Mouse (Mus musculus): ENCODE measurements around the gene Zfp771. TPM values are rescaled to one million over a fixed set of nuclear protein-coding genes. Genes with fewer than 3 reads are reported as not detected.

The Zfp771 gene
- polyA plus RNA-seq, 1 experiment from 2014 or later = 44.6 TPM

- 86% methylated on average over 12 of the region's 12 CpGs for WGBS
Measured at GRCm38 (mm10) chr7:127212432-127213250, 31.4 kb upstream of the Zfp771 start.

GRCm38 (mm10) chr7:127213485-127213884, 30.6 kb upstream of the Zfp771 start:
- Histone ChIP-seq H3K4me3 (no peak overlapping the region), H3K9me3 (no peaks in the 10 kb centered on the region), H3K27me3 (ENCODE audit: insufficient read depth, poor library complexity, severe bottlenecking) (peaks cover 11% of the 10 kb centered on the region; the same call in 1 of the 2 replicates), H3K27ac (no peak overlapping the region), H3K4me1 (peaks cover 60% of the 10 kb centered on the region), H3K36me3 (no peaks in the 10 kb centered on the region)
- DNase-seq (ENCODE audit: low spot score) = no peak
- 37% methylated on average over 7 of the region's 7 CpGs for WGBS

More at GRCm38 (mm10) chr7:127212432-127213250, 31.4 kb upstream of the Zfp771 start:
- no peaks in the 10 kb centered on the region for H3K36me3 ChIP-seq
- no peak overlapping the region for H3K4me3 ChIP-seq
- no peak overlapping the region; the same call in 1 of the 2 replicates for H3K27ac ChIP-seq
- DNase-seq (ENCODE audit: low spot score) = no peak
- no peaks in the 10 kb centered on the region for H3K9me3 ChIP-seq
- peaks cover 51% of the 10 kb centered on the region for H3K4me1 ChIP-seq
- peaks cover 11% of the 10 kb centered on the region; the same call in 1 of the 2 replicates for H3K27me3 ChIP-seq (ENCODE audit: insufficient read depth, poor library complexity, severe bottlenecking)

GRCm38 (mm10) chr7:127213930-127214329, 30.1 kb upstream of the Zfp771 start:
- Histone ChIP-seq H3K27ac (peak overlapping the region; percentile 23; the same call in 1 of the 2 replicates), H3K27me3 (ENCODE audit: insufficient read depth, poor library complexity, severe bottlenecking) (peaks cover 11% of the 10 kb centered on the region; the same call in 1 of the 2 replicates), H3K9me3 (no peaks in the 10 kb centered on the region), H3K36me3 (no peaks in the 10 kb centered on the region), H3K4me3 (peak overlapping the region; percentile 44), H3K4me1 (peaks cover 60% of the 10 kb centered on the region)
- WGBS = 45% methylated on average over 12 of the region's 12 CpGs
- no peak for DNase-seq (ENCODE audit: low spot score)

- peak overlapping the region; percentile 44 for H3K4me3 ChIP-seq
- DNase-seq (ENCODE audit: low spot score) = no peak
- peaks cover 11% of the 10 kb centered on the region; the same call in 1 of the 2 replicates for H3K27me3 ChIP-seq (ENCODE audit: insufficient read depth, poor library complexity, severe bottlenecking)
- WGBS = 18% methylated on average over 21 of the region's 21 CpGs
- H3K27ac ChIP-seq = peak overlapping the region; percentile 23
- H3K36me3 ChIP-seq = no peaks in the 10 kb centered on the region
- H3K9me3 ChIP-seq = no peaks in the 10 kb centered on the region
- H3K4me1 ChIP-seq = peaks cover 55% of the 10 kb centered on the region
Measured at GRCm38 (mm10) chr7:127214521-127214920, 29.6 kb upstream of the Zfp771 start.

- peaks cover 11% of the 10 kb centered on the region; the same call in 1 of the 2 replicates for H3K27me3 ChIP-seq (ENCODE audit: insufficient read depth, poor library complexity, severe bottlenecking)
- H3K36me3 ChIP-seq = no peaks in the 10 kb centered on the region
- 19% methylated on average over 33 of the region's 33 CpGs for WGBS
- no peaks in the 10 kb centered on the region for H3K9me3 ChIP-seq
- peak overlapping the region; percentile 23 for H3K27ac ChIP-seq
- H3K4me3 ChIP-seq = peak overlapping the region; percentile 44
- H3K4me1 ChIP-seq = peaks cover 54% of the 10 kb centered on the region
- peak; percentile 86 for DNase-seq (ENCODE audit: low spot score)
Measured at GRCm38 (mm10) chr7:127214981-127215871, 28.8 kb upstream of the Zfp771 start.

GRCm38 (mm10) chr7:127216307-127216706, 27.8 kb upstream of the Zfp771 start:
- WGBS = 82% methylated on average over 5 of the region's 5 CpGs
- H3K9me3 ChIP-seq = no peaks in the 10 kb centered on the region
- DNase-seq (ENCODE audit: low spot score) = no peak
- H3K27ac ChIP-seq = peak overlapping the region; percentile 79; the same call in 1 of the 2 replicates
- peaks cover 52% of the 10 kb centered on the region for H3K4me1 ChIP-seq
- H3K36me3 ChIP-seq = no peaks in the 10 kb centered on the region
- H3K4me3 ChIP-seq = no peak overlapping the region
- H3K27me3 ChIP-seq (ENCODE audit: insufficient read depth, poor library complexity, severe bottlenecking) = peaks cover 11% of the 10 kb centered on the region; the same call in 1 of the 2 replicates

- Histone ChIP-seq H3K4me3 (peak overlapping the region; percentile 35), H3K4me1 (peaks cover 46% of the 10 kb centered on the region), H3K27ac (peak overlapping the region; percentile 79), H3K36me3 (no peaks in the 10 kb centered on the region), H3K9me3 (no peaks in the 10 kb centered on the region), H3K27me3 (ENCODE audit: insufficient read depth, poor library complexity, severe bottlenecking) (peaks cover 11% of the 10 kb centered on the region; the same call in 1 of the 2 replicates)
- no peak for DNase-seq (ENCODE audit: low spot score)
- 54% methylated on average over 6 of the region's 6 CpGs for WGBS
Measured at GRCm38 (mm10) chr7:127217475-127217874, 26.6 kb upstream of the Zfp771 start.

- Histone ChIP-seq H3K36me3 (no peaks in the 10 kb centered on the region), H3K9me3 (no peaks in the 10 kb centered on the region), H3K27me3 (ENCODE audit: insufficient read depth, poor library complexity, severe bottlenecking) (peaks cover 11% of the 10 kb centered on the region; the same call in 1 of the 2 replicates), H3K27ac (peak overlapping the region; percentile 79), H3K4me1 (peaks cover 46% of the 10 kb centered on the region), H3K4me3 (peak overlapping the region; percentile 35; the same call in 1 of the 2 replicates)
- no peak for DNase-seq (ENCODE audit: low spot score)
- 54% methylated on average over 10 of the region's 10 CpGs for WGBS
Measured at GRCm38 (mm10) chr7:127217901-127218642, 26.0 kb upstream of the Zfp771 start.

GRCm38 (mm10) chr7:127218670-127219069, 25.4 kb upstream of the Zfp771 start:
- Histone ChIP-seq H3K27me3 (ENCODE audit: insufficient read depth, poor library complexity, severe bottlenecking) (peaks cover 11% of the 10 kb centered on the region; the same call in 1 of the 2 replicates), H3K36me3 (no peaks in the 10 kb centered on the region), H3K27ac (peak overlapping the region; percentile 79; the same call in 1 of the 2 replicates), H3K4me3 (no peak overlapping the region), H3K4me1 (peaks cover 42% of the 10 kb centered on the region), H3K9me3 (no peaks in the 10 kb centered on the region)
- WGBS = 82% methylated on average over 4 of the region's 4 CpGs
- no peak for DNase-seq (ENCODE audit: low spot score)

GRCm38 (mm10) chr7:127220440-127220839, 23.6 kb upstream of the Zfp771 start:
- Histone ChIP-seq H3K27me3 (ENCODE audit: insufficient read depth, poor library complexity, severe bottlenecking) (no peaks in the 10 kb centered on the region), H3K36me3 (no peaks in the 10 kb centered on the region), H3K4me1 (peaks cover 25% of the 10 kb centered on the region), H3K27ac (0 out of 2 replicates have a peak overlapping the region, but pooled peaks have one; percentile 42), H3K4me3 (no peak overlapping the region), H3K9me3 (no peaks in the 10 kb centered on the region)
- WGBS = 64% methylated on average over 6 of the region's 6 CpGs
- no peak for DNase-seq (ENCODE audit: low spot score)

GRCm38 (mm10) chr7:127223106-127223505, 21.0 kb upstream of the Zfp771 start:
- no peak for DNase-seq (ENCODE audit: low spot score)
- Histone ChIP-seq H3K36me3 (no peaks in the 10 kb centered on the region), H3K4me3 (no peak overlapping the region), H3K4me1 (peaks cover 12% of the 10 kb centered on the region), H3K27ac (no peak overlapping the region), H3K9me3 (no peaks in the 10 kb centered on the region), H3K27me3 (ENCODE audit: insufficient read depth, poor library complexity, severe bottlenecking) (no peaks in the 10 kb centered on the region)
- WGBS = 98% methylated on average over 3 of the region's 3 CpGs
